Mouse (Mus musculus): Measurements from ENCODE around the gene Fcor. TPM values are rescaled to one million over a fixed set of nuclear protein-coding genes. Genes with fewer than 3 reads are reported as not detected.

Fcor gene
- polyA plus RNA-seq, 1 experiment from 2014 or later: 7.9 TPM

GRCm38 (mm10) chr8:3621199-3621970 lies 50.8 kb downstream of the Fcor start, which contains the start of the genes Xab2 and Pet100:
Xab2 (minus strand) TSS chr8:3621316.
Pet100 (plus strand) TSS chr8:3621548.
- Histone ChIP-seq H3K27ac (ENCODE audit: low read depth, low read length) (no peak within 1 kb of the TSS), H3K27me3 (ENCODE audit: control insufficient read depth, insufficient read depth, low read length) (no peaks in the 10 kb centered on the region)

More at GRCm38 (mm10) chr8:3621199-3621970, 50.8 kb downstream of the Fcor start, which contains the start of the genes Xab2 and Pet100:
- Histone ChIP-seq H3K36me3 (ENCODE audit: control insufficient read depth, insufficient read depth, low read length) (peaks cover 6% of the 10 kb centered on the region), H3K4me2 (ENCODE audit: low read depth) (peak within 1 kb of the TSS; percentile 78), H3K9me3 (ENCODE audit: control insufficient read depth, low read length) (no peaks in the 10 kb centered on the region), H3K4me3 (ENCODE audit: low read depth, low read length) (peak within 1 kb of the TSS; percentile 86), H3K9ac (ENCODE audit: low read length) (peak within 1 kb of the TSS; percentile 68), H3K4me1 (ENCODE audit: control insufficient read depth, insufficient read depth, low read length) (peaks cover 11% of the 10 kb centered on the region)
- WGBS: under 1% methylated on average over 37 of the region's 37 CpGs
- DNase-seq (ENCODE audit: low spot score) (peak; percentile 100), ATAC-seq (ENCODE audit: insufficient read depth, low FRiP score, low TSS enrichment) (peak; percentile 99)

Other genes starting within 250 kb of the Fcor start
- 2.9 TPM in 2 replicates for gene Pex11g, start 204.7 kb downstream of the Fcor start, polyA plus RNA-seq (2014; fragmentation: Nextera tagmentation; extraction: Ambion mirVana)
- gene Tex45, start 201.5 kb downstream of the Fcor start, polyA plus RNA-seq (2014; fragmentation: Nextera tagmentation; extraction: Ambion mirVana): 0.20 TPM in 1 of 2 replicates, not detected in the other
- gene Zfp358, start 179.2 kb downstream of the Fcor start, polyA plus RNA-seq (2014; fragmentation: Nextera tagmentation; extraction: Ambion mirVana): 29.9 and 36.8 TPM in 2 replicates
- gene Mcoln1, start 171.9 kb downstream of the Fcor start, polyA plus RNA-seq (2014; fragmentation: Nextera tagmentation; extraction: Ambion mirVana): 50.3 and 56.0 TPM in 2 replicates
- gene Pnpla6, start 157.0 kb downstream of the Fcor start, polyA plus RNA-seq (2014; fragmentation: Nextera tagmentation; extraction: Ambion mirVana): 17.9 and 20.7 TPM in 2 replicates
- 4.8 and 5.6 TPM in 2 replicates for gene C330021F23Rik, start 104.4 kb downstream of the Fcor start, polyA plus RNA-seq (2014; fragmentation: Nextera tagmentation; extraction: Ambion mirVana)
- gene Camsap3, start 85.1 kb downstream of the Fcor start, polyA plus RNA-seq (2014; fragmentation: Nextera tagmentation; extraction: Ambion mirVana): 13.7 and 14.5 TPM in 2 replicates
- gene Xab2, start 51.0 kb downstream of the Fcor start, polyA plus RNA-seq (2014; fragmentation: Nextera tagmentation; extraction: Ambion mirVana): 61.6 and 68.3 TPM in 2 replicates
- 91.7 and 99.2 TPM in 2 replicates for gene Pet100, start 50.8 kb downstream of the Fcor start, polyA plus RNA-seq (2014; fragmentation: Nextera tagmentation; extraction: Ambion mirVana)
- not detected in 2 replicates for gene Pcp2, start 46.8 kb downstream of the Fcor start, polyA plus RNA-seq (2014; fragmentation: Nextera tagmentation; extraction: Ambion mirVana)
- gene Stxbp2, start 41.4 kb downstream of the Fcor start, polyA plus RNA-seq (2014; fragmentation: Nextera tagmentation; extraction: Ambion mirVana): 17.3 and 25.2 TPM in 2 replicates
- not detected in 2 replicates for gene Retn, start 16.6 kb downstream of the Fcor start, polyA plus RNA-seq (2014; fragmentation: Nextera tagmentation; extraction: Ambion mirVana)
- not detected in 2 replicates for gene Mcemp1, start 6.6 kb downstream of the Fcor start, polyA plus RNA-seq (2014; fragmentation: Nextera tagmentation; extraction: Ambion mirVana)
- gene Trappc5, start 3.9 kb upstream of the Fcor start, polyA plus RNA-seq (2014; fragmentation: Nextera tagmentation; extraction: Ambion mirVana): 37.0 and 43.6 TPM in 2 replicates
- gene Fcer2a, start 21.8 kb upstream of the Fcor start, polyA plus RNA-seq (2014; fragmentation: Nextera tagmentation; extraction: Ambion mirVana): 0.11 and 0.24 TPM in 2 replicates
- gene Clec4g, start 48.3 kb upstream of the Fcor start, polyA plus RNA-seq (2014; fragmentation: Nextera tagmentation; extraction: Ambion mirVana): 0.26 TPM in 1 of 2 replicates, not detected in the other
- gene Cd209a, start 76.6 kb upstream of the Fcor start, polyA plus RNA-seq (2014; fragmentation: Nextera tagmentation; extraction: Ambion mirVana): not detected in 2 replicates
- not detected in 2 replicates for gene Cd209e, start 181.9 kb upstream of the Fcor start, polyA plus RNA-seq (2014; fragmentation: Nextera tagmentation; extraction: Ambion mirVana)
- not detected in 2 replicates for gene Cd209d, start 206.2 kb upstream of the Fcor start, polyA plus RNA-seq (2014; fragmentation: Nextera tagmentation; extraction: Ambion mirVana)